Mouse (Mus musculus): Measurements from ENCODE around the gene Entr1. TPM values are rescaled to one million over a fixed set of nuclear protein-coding genes. Genes with fewer than 3 reads are reported as not detected.

Gene Entr1
- polyA plus RNA-seq, 1 experiment from 2014 or later, result 191 TPM

DNA sequence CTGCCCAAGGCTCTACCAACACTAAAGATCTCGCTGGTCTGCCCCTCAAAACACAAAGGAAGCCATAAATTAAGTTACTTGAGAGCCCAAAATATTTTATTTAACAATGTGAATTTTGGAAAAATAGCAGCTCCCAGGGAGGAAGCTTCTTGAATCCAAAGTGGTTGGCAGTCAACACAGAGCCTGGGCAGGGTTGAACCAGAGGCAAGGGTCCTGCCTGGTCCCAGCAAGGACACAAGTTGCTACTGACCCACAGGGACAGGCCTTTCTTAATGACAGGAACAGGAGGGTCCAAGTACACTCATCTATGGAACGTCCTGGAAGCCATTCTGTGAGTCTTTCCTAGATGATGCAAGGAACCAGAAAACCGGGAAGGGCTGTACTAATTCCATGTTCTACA, 20.2 kb upstream of the Entr1 start:
- Histone ChIP-seq H3K27ac (replicated peaks) (no peak overlapping the region), H3K4me1 (peaks cover 40% of the 10 kb centered on the region), H3K4me3 (peak overlapping the region; percentile 88), H3K4me2 (replicated peaks) (peak overlapping the region; percentile 77), H3K9me3 (no peaks in the 10 kb centered on the region), H3K27me3 (no peaks in the 10 kb centered on the region), H3K36me3 (peaks cover 29% of the 10 kb centered on the region), H3K9ac (replicated peaks) (peak overlapping the region; percentile 93; the same call in 1 of the 2 replicates)
- WGBS, result 63% methylated on average over 3 of the region's 3 CpGs
- ATAC-seq (replicated peaks), result peak; percentile 17; the same call in 1 of the 2 replicates

DNA sequence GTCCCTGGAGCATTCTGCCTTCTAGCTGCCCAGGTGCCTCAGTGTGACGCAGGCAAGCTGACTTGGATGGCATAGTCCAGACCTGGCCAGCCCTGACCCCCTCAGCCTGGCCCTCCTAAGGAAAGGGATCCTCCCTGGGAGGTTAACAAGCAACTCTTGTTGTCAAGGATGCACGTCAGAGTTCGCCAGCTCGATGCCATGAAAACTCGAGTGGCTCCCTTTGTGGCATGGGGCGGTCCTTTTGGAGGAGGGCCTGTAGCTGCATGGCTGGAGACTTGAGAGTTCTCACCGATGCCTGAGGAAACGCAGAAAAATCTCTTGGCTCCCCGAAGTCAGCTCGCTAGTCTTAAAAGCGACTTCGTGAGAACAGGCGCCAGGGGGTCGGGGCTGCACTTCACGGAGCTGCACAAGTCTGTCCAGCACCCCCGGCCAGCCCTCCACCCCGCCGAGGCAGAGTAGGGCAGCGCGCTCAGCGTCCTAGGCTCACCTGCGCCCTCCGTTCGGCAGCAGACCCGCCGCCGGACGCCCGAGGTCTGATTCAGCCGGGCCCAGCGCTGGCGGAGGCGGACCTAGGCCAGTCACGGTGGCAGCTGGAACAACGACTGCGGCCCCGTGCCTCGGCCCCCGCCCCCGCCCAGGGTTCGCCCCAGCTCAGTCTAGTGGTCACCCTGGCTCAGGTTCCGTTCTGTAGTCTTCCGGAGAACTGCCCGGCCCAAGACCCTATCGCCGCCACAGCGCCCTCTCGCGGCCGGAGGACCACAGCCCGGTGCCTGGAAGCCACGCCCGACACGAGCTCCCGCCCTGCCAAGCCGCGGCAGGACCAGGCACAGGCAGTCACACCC, 19.6 kb upstream of the Entr1 start, which contains the start of gene Inpp5e:
Inpp5e (minus strand) TSS at position 689 of the 842 bp plus-strand sequence.
- Histone ChIP-seq H3K36me3 (peaks cover 22% of the 10 kb centered on the region), H3K4me1 (peaks cover 40% of the 10 kb centered on the region), H3K27me3 (no peaks in the 10 kb centered on the region), H3K4me2 (replicated peaks) (peak within 1 kb of the TSS; percentile 77), H3K9me3 (no peaks in the 10 kb centered on the region), H3K9ac (replicated peaks) (peak within 1 kb of the TSS; percentile 93), H3K27ac (replicated peaks) (peak within 1 kb of the TSS; percentile 72), H3K4me3 (peak within 1 kb of the TSS; percentile 88)
- ATAC-seq (replicated peaks), result peak; percentile 94
- under 1% methylated on average over 57 of the region's 57 CpGs for WGBS

DNA sequence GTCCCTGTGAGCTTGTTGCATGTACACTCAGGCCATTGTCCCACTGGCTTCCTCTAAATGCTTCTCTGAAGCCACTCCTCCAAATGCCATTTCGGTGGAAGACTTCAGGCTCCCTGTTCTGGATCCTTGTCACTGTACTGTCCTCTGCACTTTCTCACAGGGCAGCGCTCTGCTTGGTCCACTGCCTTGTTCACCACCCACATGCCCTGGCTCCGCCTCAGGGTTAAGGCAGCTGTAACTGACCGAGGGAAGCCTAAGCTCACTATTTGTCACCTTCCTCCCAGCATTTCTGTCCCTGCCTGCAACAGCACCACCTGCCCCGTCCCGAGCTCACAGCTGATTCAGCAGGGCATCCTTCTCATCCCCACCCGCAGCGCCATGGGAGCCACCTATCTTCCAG, 14.2 kb upstream of the Entr1 start:
- Histone ChIP-seq H3K9me3 (no peaks in the 10 kb centered on the region), H3K27ac (replicated peaks) (no peak overlapping the region), H3K4me2 (replicated peaks) (no peak overlapping the region), H3K9ac (replicated peaks) (no peak overlapping the region), H3K36me3 (peaks cover 40% of the 10 kb centered on the region), H3K27me3 (no peaks in the 10 kb centered on the region), H3K4me3 (no peak overlapping the region), H3K4me1 (peaks cover 38% of the 10 kb centered on the region)
- ATAC-seq (replicated peaks), result no peak
- WGBS, result 87% methylated on average over 8 of the region's 8 CpGs

DNA sequence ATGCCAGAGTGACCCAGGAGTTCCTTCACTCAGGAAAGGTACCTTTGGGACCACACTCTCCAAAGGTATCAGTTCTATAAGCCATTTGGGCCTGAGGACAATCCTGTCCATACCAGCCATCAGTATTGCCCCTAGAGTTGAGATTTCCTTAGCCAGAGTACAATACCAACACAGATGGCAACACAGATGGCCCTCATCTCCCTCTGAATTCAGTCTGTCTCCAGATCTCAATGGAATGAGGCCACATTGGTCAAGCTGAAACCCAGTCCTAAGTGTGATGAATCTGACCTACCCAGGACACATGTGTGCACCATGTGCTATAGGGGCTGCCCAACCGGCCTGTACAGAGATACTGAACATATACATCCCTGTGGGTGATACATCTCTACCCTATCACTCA, 13.1 kb upstream of the Entr1 start:
- no peak overlapping the region for H3K9ac ChIP-seq (replicated peaks)
- WGBS, result 92% methylated on average over 1 of the region's 1 CpGs
- H3K9me3 ChIP-seq, result no peaks in the 10 kb centered on the region
- H3K27me3 ChIP-seq, result no peaks in the 10 kb centered on the region
- H3K36me3 ChIP-seq, result peaks cover 49% of the 10 kb centered on the region
- H3K27ac ChIP-seq (replicated peaks), result no peak overlapping the region
- H3K4me2 ChIP-seq (replicated peaks), result no peak overlapping the region
- H3K4me3 ChIP-seq, result no peak overlapping the region
- ATAC-seq (replicated peaks), result no peak
- H3K4me1 ChIP-seq, result peaks cover 27% of the 10 kb centered on the region

DNA sequence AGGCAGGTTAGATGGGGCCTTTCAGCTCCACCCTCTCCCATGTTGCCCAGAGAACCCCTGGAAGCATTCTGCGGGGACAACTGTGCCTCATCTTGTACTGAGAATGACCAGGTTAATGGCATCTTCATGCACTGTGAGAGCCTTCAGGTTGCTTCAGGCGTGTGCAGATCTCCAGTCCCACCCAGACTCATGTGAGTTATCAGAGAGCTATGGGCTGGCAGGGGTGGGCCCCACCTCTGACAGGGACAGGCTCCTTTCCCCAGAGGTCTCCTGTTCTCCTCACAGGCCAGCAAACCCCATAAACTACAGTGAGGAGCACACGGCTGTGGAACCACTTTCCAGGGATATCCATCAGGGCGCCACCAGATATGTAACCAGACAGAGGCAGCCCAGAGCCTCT, 11.9 kb upstream of the Entr1 start:
- Histone ChIP-seq H3K36me3 (peaks cover 61% of the 10 kb centered on the region), H3K9ac (replicated peaks) (no peak overlapping the region), H3K27me3 (no peaks in the 10 kb centered on the region), H3K4me1 (peaks cover 15% of the 10 kb centered on the region), H3K4me3 (no peak overlapping the region), H3K9me3 (no peaks in the 10 kb centered on the region), H3K4me2 (replicated peaks) (no peak overlapping the region), H3K27ac (replicated peaks) (no peak overlapping the region)
- ATAC-seq (replicated peaks), result no peak
- 92% methylated on average over 4 of the region's 4 CpGs for WGBS

DNA sequence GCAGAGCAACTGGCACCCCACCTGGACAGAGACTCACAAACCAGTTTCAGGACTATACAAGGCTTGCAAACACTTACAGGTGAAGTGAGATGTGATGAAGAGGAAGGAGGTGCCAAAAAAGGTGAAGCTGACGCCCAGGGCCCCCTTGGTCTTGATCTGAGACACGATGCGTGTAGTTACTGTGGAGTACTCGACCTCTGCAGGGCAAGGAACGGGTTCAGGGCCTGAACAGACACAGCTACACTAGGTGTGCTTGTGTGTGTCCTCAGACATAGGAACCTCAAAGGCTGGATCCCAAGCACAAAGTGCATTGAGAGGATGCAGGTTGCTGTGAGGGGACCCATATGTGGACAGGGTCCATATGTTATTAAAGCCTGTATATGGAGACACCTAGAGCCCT, 11.2 kb upstream of the Entr1 start:
- no peak for ATAC-seq (replicated peaks)
- Histone ChIP-seq H3K9ac (replicated peaks) (no peak overlapping the region), H3K9me3 (no peaks in the 10 kb centered on the region), H3K4me1 (peaks cover 8% of the 10 kb centered on the region), H3K27ac (replicated peaks) (no peak overlapping the region), H3K27me3 (no peaks in the 10 kb centered on the region), H3K4me2 (replicated peaks) (no peak overlapping the region), H3K36me3 (peaks cover 67% of the 10 kb centered on the region), H3K4me3 (no peak overlapping the region)
- 90% methylated on average over 5 of the region's 5 CpGs for WGBS

DNA sequence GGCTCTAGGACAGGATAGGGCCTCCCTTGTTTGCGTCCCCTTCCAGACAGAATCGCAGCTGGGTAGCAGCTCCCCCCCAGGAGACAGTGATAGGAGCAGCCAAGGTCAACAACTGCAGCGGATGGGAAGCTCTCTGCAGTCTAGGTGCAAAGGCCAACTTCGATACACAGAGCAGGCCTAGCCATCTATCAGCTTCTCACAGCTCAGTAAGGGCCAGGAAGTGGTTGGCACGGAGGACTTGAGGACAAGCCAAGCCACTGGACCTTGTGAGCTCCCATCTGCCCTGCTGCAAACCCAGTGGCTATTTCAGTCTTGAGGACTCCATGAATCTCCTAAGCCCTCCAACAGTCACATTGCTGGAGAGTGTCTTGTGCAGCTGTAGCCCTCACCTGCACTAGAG, 10.5 kb upstream of the Entr1 start:
- WGBS, result 93% methylated on average over 5 of the region's 5 CpGs
- no peak overlapping the region for H3K9ac ChIP-seq (replicated peaks)
- H3K4me3 ChIP-seq, result no peak overlapping the region
- H3K36me3 ChIP-seq, result peaks cover 73% of the 10 kb centered on the region
- H3K27me3 ChIP-seq, result no peaks in the 10 kb centered on the region
- H3K4me2 ChIP-seq (replicated peaks), result no peak overlapping the region
- H3K4me1 ChIP-seq, result peaks cover 1% of the 10 kb centered on the region; the same call in 1 of the 2 replicates
- no peaks in the 10 kb centered on the region for H3K9me3 ChIP-seq
- no peak overlapping the region for H3K27ac ChIP-seq (replicated peaks)
- no peak for ATAC-seq (replicated peaks)

DNA sequence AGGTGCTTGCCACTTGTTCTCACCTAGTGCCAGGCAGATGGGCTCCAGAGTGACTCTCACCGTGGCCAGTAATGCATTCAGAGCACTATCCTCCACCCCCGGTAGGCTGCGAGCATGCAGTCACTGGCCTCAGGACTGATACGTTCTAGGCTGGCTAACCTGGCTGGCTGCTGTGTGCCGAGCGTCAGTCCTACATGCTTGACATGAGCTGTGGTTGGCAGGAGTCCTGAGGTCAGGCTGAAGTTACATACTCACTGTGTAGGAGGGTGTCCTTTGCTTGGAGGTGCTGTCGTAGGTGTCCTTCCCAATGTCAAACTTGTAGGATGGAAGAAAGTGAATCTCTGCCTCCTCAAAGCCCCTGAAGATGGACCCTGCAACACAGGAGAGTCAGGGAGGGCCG, 9.9 kb upstream of the Entr1 start:
- H3K27me3 ChIP-seq, result no peaks in the 10 kb centered on the region
- H3K9me3 ChIP-seq, result no peaks in the 10 kb centered on the region
- H3K4me3 ChIP-seq, result no peak overlapping the region
- peaks cover 80% of the 10 kb centered on the region for H3K36me3 ChIP-seq
- no peaks in the 10 kb centered on the region for H3K4me1 ChIP-seq
- WGBS, result 91% methylated on average over 8 of the region's 8 CpGs
- no peak for ATAC-seq (replicated peaks)
- no peak overlapping the region for H3K9ac ChIP-seq (replicated peaks)
- no peak overlapping the region for H3K4me2 ChIP-seq (replicated peaks)
- no peak overlapping the region for H3K27ac ChIP-seq (replicated peaks)

DNA sequence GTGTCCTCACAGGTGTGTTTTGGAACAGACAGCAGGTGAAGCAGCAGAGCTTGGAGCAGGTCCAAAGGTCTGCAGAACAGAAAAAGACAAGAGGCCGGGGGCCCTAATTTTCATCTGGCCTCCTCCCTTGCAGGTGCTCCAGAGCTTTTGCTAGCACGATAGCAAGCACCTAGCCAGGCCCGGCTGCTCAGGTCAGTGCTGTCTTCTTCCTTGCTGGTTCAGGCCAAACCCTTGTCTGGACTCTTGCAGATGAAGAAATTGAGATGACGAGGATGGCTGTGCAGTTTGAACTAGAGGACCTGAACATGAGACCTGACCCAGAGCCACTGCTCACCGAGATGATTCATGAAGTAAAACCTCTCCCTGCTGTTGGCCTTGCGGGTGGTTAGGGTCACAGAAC, 2.5 kb upstream of the Entr1 start:
- Histone ChIP-seq H3K4me3 (no peak overlapping the region), H3K36me3 (peaks cover 73% of the 10 kb centered on the region), H3K27ac (replicated peaks) (no peak overlapping the region), H3K27me3 (no peaks in the 10 kb centered on the region), H3K4me1 (peaks cover 30% of the 10 kb centered on the region), H3K4me2 (replicated peaks) (no peak overlapping the region), H3K9me3 (no peaks in the 10 kb centered on the region), H3K9ac (replicated peaks) (no peak overlapping the region)
- 92% methylated on average over 6 of the region's 6 CpGs for WGBS
- ATAC-seq (replicated peaks), result no peak

DNA sequence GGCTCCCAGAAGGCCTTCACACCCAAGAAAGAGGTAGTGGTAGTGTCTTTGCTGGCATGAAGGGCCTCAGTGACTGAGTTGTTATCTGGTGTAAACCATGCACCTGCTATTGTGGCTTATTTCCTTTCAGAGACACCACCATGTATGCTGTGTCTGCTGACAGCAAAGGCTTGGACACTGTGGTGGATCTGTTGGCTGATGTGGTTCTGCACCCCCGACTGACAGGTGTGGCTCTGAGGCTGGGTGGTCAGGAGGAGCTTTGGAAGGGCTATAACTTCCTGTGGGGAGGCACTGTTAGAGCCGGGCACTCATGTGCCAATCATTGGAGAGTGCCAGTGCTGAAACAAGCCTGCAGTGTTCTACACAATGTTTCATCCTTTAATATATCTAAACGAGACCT, 1.8 kb upstream of the Entr1 start:
- Histone ChIP-seq H3K36me3 (peaks cover 73% of the 10 kb centered on the region), H3K4me3 (no peak overlapping the region), H3K4me2 (replicated peaks) (no peak overlapping the region), H3K27ac (replicated peaks) (no peak overlapping the region), H3K9me3 (no peaks in the 10 kb centered on the region), H3K4me1 (peaks cover 30% of the 10 kb centered on the region), H3K9ac (replicated peaks) (no peak overlapping the region), H3K27me3 (no peaks in the 10 kb centered on the region)
- ATAC-seq (replicated peaks), result no peak
- 91% methylated on average over 3 of the region's 3 CpGs for WGBS

DNA sequence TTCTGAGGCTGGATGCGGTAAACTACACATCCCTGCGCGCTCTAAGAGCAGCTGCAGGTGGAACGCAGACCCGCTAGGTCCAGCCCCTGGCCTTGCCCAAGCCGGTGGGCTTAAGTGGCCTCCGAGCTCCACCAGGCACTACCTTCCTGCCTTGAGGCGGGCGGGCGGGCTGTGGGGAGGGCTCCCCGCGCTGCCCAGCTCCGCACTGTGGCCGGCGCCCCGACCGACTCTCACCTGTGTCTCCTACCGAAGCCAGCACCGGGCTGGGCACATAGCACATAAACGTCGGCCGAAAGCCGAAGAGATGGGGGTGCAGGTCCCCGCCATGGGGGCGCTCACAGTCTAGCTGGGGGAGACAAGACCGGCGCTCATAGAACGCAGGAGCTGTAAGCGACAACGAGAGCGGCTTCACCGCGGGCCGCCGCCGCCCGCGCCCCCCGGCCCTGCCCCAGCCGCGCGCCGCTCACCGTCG, 398 bp downstream of the Entr1 start:
- no peaks in the 10 kb centered on the region for H3K9me3 ChIP-seq
- H3K9ac ChIP-seq (replicated peaks), result peak overlapping the region; percentile 89
- peaks cover 73% of the 10 kb centered on the region for H3K36me3 ChIP-seq
- ATAC-seq (replicated peaks), result peak; percentile 52
- under 1% methylated on average over 45 of the region's 45 CpGs for WGBS
- no peaks in the 10 kb centered on the region for H3K27me3 ChIP-seq
- H3K27ac ChIP-seq (replicated peaks), result peak overlapping the region; percentile 74
- H3K4me3 ChIP-seq, result peak overlapping the region; percentile 90
- peak overlapping the region; percentile 96 for H3K4me2 ChIP-seq (replicated peaks)
- H3K4me1 ChIP-seq, result peaks cover 30% of the 10 kb centered on the region

DNA sequence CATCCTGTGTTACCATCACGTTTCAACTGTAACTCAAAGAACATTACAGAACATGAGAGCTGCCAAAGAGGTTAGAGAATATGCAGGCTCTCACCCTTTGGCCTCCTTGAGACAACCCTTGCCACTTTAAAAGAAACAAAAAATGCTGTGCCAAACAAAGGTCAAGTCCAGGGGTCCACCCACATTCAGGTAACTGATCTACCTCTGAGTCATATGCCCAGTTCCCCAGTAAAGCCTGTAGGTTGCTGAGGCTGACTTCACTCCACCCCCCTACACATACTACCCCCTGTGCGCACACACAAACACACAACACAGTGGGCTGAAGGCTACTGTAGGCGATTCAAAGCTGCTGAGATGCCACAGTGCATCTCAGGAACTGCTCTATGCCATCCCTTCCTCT, 1.4 kb downstream of the Entr1 start:
- H3K36me3 ChIP-seq, result peaks cover 73% of the 10 kb centered on the region
- WGBS, result 96% methylated on average over 3 of the region's 3 CpGs

More for the DNA sequence above, 1.4 kb downstream of the Entr1 start:
- Histone ChIP-seq H3K4me3 (no peak overlapping the region), H3K9ac (replicated peaks) (no peak overlapping the region), H3K27ac (replicated peaks) (no peak overlapping the region), H3K4me2 (replicated peaks) (peak overlapping the region; percentile 96; the same call in 1 of the 2 replicates), H3K27me3 (no peaks in the 10 kb centered on the region), H3K9me3 (no peaks in the 10 kb centered on the region), H3K4me1 (peaks cover 30% of the 10 kb centered on the region)
- no peak for ATAC-seq (replicated peaks)
